Mouse (Mus musculus) CD4-positive, CD25-positive, alpha-beta regulatory T cell, adult 2 months (primary cell): ENCODE results near the gene Acacb.
A peak's percentile ranks its signal among the peaks of the same experiment; 100 is the strongest.

ENCODE experiments used
- DNase-seq: peaks from one replicate; pipeline ENCODE4 v3.0.0-alpha.2; 2012; ENCODE audit warnings: low read depth, low spot score

Gene Acacb

DNA sequence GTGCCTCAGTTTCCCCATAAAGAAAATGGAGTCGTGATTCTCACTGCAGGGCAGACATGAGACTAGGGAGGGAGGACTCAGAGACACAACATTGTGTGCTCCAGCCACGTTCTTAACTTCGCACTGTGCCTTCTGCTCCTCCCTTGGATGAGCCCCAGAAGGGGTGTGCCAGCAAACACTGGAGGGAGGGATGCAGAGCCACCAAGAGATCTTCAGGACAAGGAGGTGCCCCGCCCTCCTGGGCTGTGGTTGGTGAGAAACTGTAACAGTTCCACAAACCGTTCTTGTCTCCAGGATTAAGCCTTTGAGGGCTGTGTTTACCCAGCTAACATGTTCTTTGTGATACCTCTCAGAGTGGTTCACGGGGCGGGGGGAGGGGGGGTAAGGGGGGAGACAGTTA is 122.3 kb downstream of the Acacb start:
- DNase-seq, result no peak

GRCm38 (mm10) chr5:114269499-114269898 is 123.2 kb downstream of the Acacb start:
- DNase-seq, result no peak

- no peak for DNase-seq
Observed at GRCm38 (mm10) chr5:114269984-114270383, 123.6 kb downstream of the Acacb start.

- DNase-seq, result no peak
Observed at GRCm38 (mm10) chr5:114273693-114274402, 127.5 kb downstream of the Acacb start, which contains the start of gene Foxn4. Foxn4 (minus strand) TSS chr5:114273807.

- no peak for DNase-seq
Observed at GRCm38 (mm10) chr5:114275339-114275738, 129.0 kb downstream of the Acacb start.

GRCm38 (mm10) chr5:114275991-114276390 is 129.7 kb downstream of the Acacb start:
- DNase-seq, result no peak

GRCm38 (mm10) chr5:114279382-114280143 is 133.2 kb downstream of the Acacb start:
- no peak for DNase-seq

DNA sequence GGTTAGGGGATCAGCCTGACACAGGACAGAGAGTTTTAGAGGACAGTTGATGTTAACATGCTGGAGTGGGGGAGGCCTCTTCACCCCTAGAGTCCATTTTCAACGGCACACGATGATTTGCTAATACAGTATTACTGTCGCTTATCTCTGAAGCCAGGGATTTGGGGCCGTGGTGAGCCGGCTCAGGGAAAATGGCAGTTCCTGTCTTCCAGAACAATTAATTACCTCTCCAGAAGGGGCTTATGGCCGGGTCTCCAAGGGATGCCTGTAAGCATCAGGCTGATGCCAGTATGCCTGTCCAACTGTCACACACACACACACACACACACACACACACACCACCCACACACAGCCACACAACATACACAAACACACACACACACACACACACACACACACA is 136.0 kb downstream of the Acacb start:
- DNase-seq, result no peak

- no peak for DNase-seq
Observed at GRCm38 (mm10) chr5:114284604-114285397, 138.5 kb downstream of the Acacb start.

- DNase-seq, result no peak
Observed at GRCm38 (mm10) chr5:114285398-114285700, 139.0 kb downstream of the Acacb start.

DNA sequence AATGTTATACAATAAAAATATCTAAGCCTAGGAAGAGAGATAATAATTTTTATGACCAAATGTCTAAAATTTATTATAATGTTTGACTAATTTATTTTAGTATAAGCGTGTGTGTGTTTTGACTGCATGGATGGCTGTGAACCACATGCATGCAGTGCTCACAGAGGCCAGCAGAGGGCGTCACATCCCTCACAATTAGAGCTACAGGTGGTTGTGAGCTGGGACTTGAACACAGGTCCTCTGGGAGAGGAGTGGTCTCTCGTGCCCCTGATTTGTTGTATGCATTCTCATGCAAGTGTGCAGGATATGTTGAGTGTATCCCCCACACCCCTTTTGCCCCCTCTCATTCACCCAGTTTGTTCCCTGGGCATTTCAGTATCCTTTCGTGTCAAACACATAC is 139.8 kb downstream of the Acacb start:
- peak; percentile 23 for DNase-seq

DNA sequence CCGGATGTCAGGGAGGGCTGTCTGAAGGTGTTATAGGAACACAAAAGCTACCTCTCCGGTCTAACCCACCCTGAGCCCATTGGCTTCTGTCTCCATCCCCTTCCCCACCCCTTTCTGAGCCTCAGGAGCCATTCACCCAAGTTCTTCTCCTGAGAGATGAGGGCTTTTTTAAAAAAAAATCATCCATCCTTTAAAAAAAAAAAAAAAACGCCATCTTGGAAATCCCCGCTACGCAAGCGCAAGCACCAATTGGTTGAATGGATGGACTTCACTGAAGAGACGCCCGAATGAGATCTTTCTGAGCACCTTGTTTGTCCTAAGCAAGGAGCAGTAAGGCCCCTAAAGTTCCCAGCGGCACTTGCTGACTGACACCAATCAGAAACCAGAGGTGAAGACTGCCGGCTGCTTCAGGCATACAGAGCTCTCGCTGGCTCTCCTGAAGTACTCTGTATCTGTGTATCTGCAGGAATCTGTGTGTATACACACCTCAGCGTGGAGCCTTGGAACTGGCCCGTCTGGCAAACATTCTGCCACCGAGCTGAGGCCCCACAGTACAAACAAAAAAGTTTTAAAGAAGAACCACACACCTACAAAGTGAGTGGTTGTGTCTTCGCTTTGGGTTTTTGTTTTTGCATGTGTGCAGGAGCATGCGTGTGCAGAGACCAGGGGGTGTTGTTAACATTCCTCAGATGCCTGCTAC is 140.7 kb downstream of the Acacb start:
- DNase-seq, result no peak

DNA sequence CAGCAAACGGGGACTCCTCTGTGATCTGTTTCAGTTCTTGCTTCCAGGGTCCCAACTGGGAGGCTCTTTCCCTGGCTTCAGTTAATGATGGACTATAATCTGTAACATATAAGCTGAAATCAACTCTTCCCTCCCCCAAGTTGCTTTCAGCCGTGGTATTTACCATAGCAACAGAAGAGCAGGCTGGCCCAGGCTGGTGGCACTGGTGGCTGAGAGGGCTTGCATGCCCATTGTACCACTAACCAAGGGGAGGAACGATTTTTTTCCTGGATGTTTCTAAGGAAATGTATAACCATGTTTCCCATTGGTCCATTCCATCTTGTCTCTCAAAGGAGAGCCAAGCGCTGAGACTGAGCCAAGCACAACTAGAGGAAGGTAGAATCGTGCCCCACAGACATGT is 142.1 kb downstream of the Acacb start:
- DNase-seq, result no peak

- DNase-seq, result no peak
Observed at GRCm38 (mm10) chr5:114288874-114289273, 142.5 kb downstream of the Acacb start, which contains the start of gene Myo1h. Myo1h (plus strand) TSS chr5:114289166.

GRCm38 (mm10) chr5:114290004-114290403 is 143.7 kb downstream of the Acacb start:
- no peak for DNase-seq

- peak; percentile 27 for DNase-seq
Observed at GRCm38 (mm10) chr5:114296693-114297631, 150.6 kb downstream of the Acacb start.

DNA sequence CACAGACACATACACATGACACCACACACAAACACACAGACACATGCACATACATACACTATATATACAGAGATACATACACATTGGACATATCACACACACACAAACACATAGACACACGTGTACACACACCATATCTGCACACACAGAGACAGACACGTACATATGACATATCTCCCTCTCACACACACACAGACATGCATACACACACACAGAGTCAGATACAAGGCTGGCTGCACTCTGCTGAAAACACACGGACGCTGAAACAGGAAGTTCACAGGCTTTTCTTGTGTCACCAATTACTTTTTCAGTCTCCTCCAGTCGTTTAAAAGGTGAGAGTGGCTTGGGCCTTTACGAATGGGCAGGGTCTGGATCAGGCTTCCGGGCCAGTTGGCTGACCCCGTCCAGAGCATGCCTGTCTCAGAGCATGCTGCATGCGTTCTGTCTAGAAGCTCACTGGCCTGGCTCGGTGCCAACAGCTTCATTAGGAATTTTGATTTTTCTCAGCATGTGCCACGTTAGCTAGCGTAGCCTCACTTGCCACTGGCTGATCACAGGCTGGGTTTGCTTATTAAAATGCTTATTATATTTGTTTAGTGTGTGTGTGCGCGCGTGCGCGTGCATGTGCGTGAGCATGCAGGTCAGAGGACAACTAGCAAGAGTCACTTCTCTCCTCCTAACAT is 152.0 kb downstream of the Acacb start:
- DNase-seq, result no peak

DNA sequence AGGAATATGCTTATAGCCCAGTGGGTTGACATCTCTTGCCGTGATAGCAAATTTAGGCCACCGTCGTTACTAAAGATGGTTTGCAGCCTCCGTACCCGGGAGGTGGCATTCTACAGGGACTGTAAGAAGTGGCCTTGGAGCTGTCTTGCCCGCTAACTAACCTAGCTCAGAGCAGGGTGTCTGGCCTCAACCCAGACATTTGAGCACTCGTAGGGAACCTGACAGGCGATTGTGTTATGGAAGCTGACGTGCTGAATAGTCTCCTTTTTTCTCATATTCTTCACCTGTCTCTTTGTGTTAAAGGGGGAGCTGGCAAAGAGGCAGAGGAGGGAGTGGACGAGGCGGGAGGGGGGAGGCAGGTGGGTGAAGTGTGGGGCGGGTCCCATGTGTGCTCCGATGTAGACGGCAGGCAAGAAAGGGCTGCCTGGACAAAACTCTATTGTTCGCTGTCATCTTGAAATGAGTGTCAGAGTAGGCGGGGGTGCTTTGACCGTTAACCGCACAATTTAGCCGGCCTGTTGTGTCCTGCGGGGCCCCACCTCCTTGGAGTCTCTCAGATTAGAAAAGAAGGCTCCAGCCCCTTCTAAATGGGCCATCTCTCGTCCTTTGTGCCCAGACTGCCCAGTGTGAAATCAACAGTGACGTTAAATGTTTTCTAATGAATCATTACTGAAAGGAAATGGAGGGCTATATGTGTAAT is 153.0 kb downstream of the Acacb start:
- DNase-seq, result no peak

- no peak for DNase-seq
Observed at GRCm38 (mm10) chr5:114299883-114300610, 153.7 kb downstream of the Acacb start.
